ENCODE assay signal across 16 mouse cellular contexts in the genomic region with DNA sequence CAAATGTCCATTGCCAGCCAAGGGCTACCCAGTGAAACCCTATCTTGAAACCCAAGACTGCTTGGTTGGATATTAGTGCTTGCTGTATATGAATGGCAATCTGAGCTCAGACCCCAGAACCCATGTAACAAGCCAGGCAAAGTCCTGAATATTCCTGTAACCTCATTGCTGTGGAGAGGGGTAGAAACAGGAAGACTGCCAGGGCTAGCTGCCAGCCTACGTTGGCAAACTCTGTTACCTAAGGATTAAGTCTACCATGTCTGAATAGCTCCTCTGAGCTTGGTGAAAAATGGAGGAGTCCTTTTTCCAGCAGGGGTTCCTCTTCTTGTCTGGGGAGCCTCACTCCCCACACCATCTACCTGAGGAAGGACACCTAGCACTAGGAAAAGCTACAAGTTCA.
"Had no signal": no experiment of that assay in that cellular context is flagged by ENCODE, and none has a peak within 500 bp of the region (broad histone marks: within the 10 kb centered on the region; RNA-seq: fewer than 3 reads in every experiment).

No protein-coding gene starts in this region.

- DNase-seq: kidney, postnatal 10 days; kidney, postnatal 36 days; liver, embryonic 13.5 days; lung, adult 2 months; lung, postnatal 14 days; lung, postnatal 4 days; retina, postnatal 1 day; right cerebral cortex, postnatal 25 days; spleen, adult 18-20 months; thymus, postnatal 25 days had no signal

- H3K36me3 ChIP-seq: kidney, embryonic 15.5 days; liver, embryonic 13.5 days; midbrain, embryonic 15.5 days; neural tube, embryonic 13.5 days; stomach, embryonic 15.5 days had no signal

- H3K4me2 ChIP-seq: kidney, embryonic 15.5 days; liver, embryonic 13.5 days; midbrain, embryonic 11.5 days; midbrain, embryonic 15.5 days; neural tube, embryonic 13.5 days; stomach, embryonic 15.5 days had no signal

- H3K9ac ChIP-seq: kidney, embryonic 15.5 days; liver, embryonic 13.5 days; midbrain, embryonic 15.5 days; neural tube, embryonic 13.5 days; stomach, embryonic 15.5 days had no signal

- ATAC-seq: midbrain, embryonic 15.5 days had no signal

- H3K4me1 ChIP-seq: midbrain, embryonic 15.5 days; neural tube, embryonic 13.5 days; stomach, embryonic 15.5 days had no signal

- H3K27ac ChIP-seq: kidney, embryonic 15.5 days; liver, embryonic 13.5 days; midbrain, embryonic 15.5 days; neural tube, embryonic 13.5 days; stomach, embryonic 15.5 days had no signal

- H3K4me3 ChIP-seq: kidney, embryonic 15.5 days; liver, embryonic 13.5 days; midbrain, embryonic 15.5 days; myocyte; neural tube, embryonic 13.5 days; stomach, embryonic 15.5 days had no signal

- H3K9me3 ChIP-seq: kidney, embryonic 15.5 days; liver, embryonic 13.5 days; midbrain, embryonic 15.5 days; neural tube, embryonic 13.5 days; stomach, embryonic 15.5 days had no signal

- H3K27me3 ChIP-seq: kidney, embryonic 15.5 days; liver, embryonic 13.5 days; midbrain, embryonic 15.5 days; neural tube, embryonic 13.5 days; stomach, embryonic 15.5 days had no signal
